In the genomic region with DNA sequence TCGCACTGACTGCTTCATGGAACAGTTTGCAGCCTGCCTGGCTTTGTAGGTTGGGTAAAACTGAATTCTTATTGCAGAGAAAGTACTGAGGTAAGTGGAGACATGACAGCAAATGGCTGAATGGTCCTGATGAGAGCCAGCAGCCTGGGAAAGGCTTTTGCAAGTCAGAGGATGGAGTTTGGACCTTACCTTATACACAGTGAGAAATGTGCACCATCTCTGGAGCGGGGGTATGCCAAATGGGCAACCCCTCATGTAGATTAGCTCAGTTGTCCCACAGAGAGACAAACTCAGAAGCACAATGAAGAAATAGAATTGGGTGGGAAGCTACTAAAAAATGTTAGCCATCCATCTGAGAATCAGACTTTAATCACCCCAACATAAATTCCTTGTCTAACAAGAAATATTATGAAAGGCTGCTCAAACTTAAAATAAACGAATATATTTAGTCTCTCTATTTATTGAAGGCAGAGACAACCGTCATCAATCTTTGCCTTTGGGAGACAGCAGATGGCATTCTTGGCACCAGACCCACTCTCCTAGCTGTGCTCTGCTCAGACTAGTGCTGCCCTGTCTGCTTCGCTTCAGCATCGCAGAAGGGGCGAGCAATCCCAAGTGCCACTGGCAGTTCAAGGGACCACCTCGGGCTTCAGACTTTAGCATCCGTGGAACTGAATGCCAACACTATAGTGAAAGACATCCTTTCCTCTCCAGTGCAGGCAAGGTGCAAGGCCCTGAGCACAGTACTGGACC, we compare ENCODE assay signal across 10 mouse cellular contexts. TPM values are rescaled to one million over a fixed set of nuclear protein-coding genes. Genes with fewer than 3 reads are reported as not detected.
DNase-seq lines count a peak whose midpoint lies in the region; ATAC-seq and TF ChIP-seq lines count a peak whose summit lies in the region.
"Had no signal": no experiment of that assay in that cellular context is flagged by ENCODE, and none has a peak within 500 bp of the region (broad histone marks: within the 10 kb centered on the region; RNA-seq: fewer than 3 reads in every experiment).

No protein-coding gene starts in this region.

- no peak for TF ChIP-seq POLR2A in cortical plate, adult 2 months (IDR thresholded peaks at IDR 0.05; ENCODE audit: extremely low read depth, insufficient read depth, low read length)

- H3K4me1 ChIP-seq in lung, embryonic 14.5 days (ENCODE audit: insufficient read depth): peaks cover 47% of the 10 kb centered on the region
- H3K4me1 ChIP-seq in cortical plate, adult 2 months (ENCODE audit: control insufficient read depth, insufficient read depth, low read length): peaks cover 14% of the 10 kb centered on the region

- DNase-seq in lung, embryonic 14.5 days: peak; percentile 62
- DNase-seq in lung, postnatal 14 days: no peak
- DNase-seq in layer of hippocampus, postnatal 14 days (ENCODE audit: low spot score in 2 of 2): peak; percentile 64 to 88
- peak; percentile 75 to 84 for DNase-seq in right cerebral cortex, postnatal 36 days (ENCODE audit: low spot score in 2 of 2)
- no peak for DNase-seq in spleen, postnatal 14 days (ENCODE audit: low spot score in 2 of 2)
- DNase-seq in urinary bladder, postnatal 25 days (ENCODE audit: low spot score): no peak

- H3K4me2 ChIP-seq in lung, embryonic 14.5 days: no peak overlapping the region

- no peak overlapping the region for H3K9ac ChIP-seq in lung, embryonic 14.5 days
- H3K9ac ChIP-seq: liver, embryonic 14.5 days had no signal

- no peak for ATAC-seq in lung, embryonic 14.5 days (ENCODE audit: insufficient read depth)
- no peak for ATAC-seq in inflammation-experienced regulatory T-cells, adult 6 months

- 52% methylated on average over 9 of the region's 9 CpGs for WGBS in lung, embryonic 14.5 days

- no peaks in the 10 kb centered on the region for H3K27me3 ChIP-seq in lung, embryonic 14.5 days (ENCODE audit: insufficient read depth, low read length)

- H3K36me3 ChIP-seq in lung, embryonic 14.5 days (ENCODE audit: insufficient read depth): no peaks in the 10 kb centered on the region
- H3K36me3 ChIP-seq: G1E had no signal

- H3K4me3 ChIP-seq in lung, embryonic 14.5 days (ENCODE audit: low read depth, low read length): no peak overlapping the region
- H3K4me3 ChIP-seq in cortical plate, adult 2 months (ENCODE audit: insufficient read depth, low read length): no peak overlapping the region

- H3K27ac ChIP-seq in lung, embryonic 14.5 days (ENCODE audit: low read depth): no peak overlapping the region
- H3K27ac ChIP-seq in cortical plate, adult 2 months (ENCODE audit: insufficient read depth, low read length): peak overlapping the region; percentile 36
- H3K27ac ChIP-seq: liver, embryonic 14.5 days had no signal

- no peak for TF ChIP-seq CTCF in lung, embryonic 14.5 days (IDR thresholded peaks at IDR 0.05; ENCODE audit: low read depth)
- no peak for TF ChIP-seq CTCF in cortical plate, adult 2 months (IDR thresholded peaks at IDR 0.05; ENCODE audit: extremely low read depth, insufficient read depth, low read length)

- no peaks in the 10 kb centered on the region for H3K9me3 ChIP-seq in lung, embryonic 14.5 days (ENCODE audit: low read depth, low read length)
- H3K9me3 ChIP-seq: G1E had no signal

RNA-seq across cellular contexts. Expression of a gene that starts 51.5 kb away (rescaled TPM):
- 58.3 and 60.4 TPM in 2 replicates for polyA plus RNA-seq in lung, embryonic 14.5 days (2014; fragmentation: Nextera tagmentation; extraction: Ambion mirVana)
- 8.1 and 8.7 TPM in 2 replicates for polyA plus RNA-seq in cortical plate, adult 2 months (2012; rRNA removed)
- 10 to 100 TPM; 10.5 to 12.2 TPM for total RNA-seq in layer of hippocampus, postnatal 14 days (2021)
- under 1 TPM; 0.30 to 0.77 (median 0.61) TPM for polyA plus RNA-seq in inflammation-experienced regulatory T-cells, adult 6 months (2017; shearing (Covaris generic))

Comparison
In these comparisons a context has a peak if more than half of its experiments do, and no peak if none do; other contexts are left out.
1. DNase-seq: peak in lung, embryonic 14.5 days (single experiment), layer of hippocampus, postnatal 14 days (2 of 2) and right cerebral cortex, postnatal 36 days (2 of 2); none in lung, postnatal 14 days (single experiment), spleen, postnatal 14 days (0 of 2) and urinary bladder, postnatal 25 days (single experiment).